10 mouse cellular contexts compared by ENCODE assay signal in genomic region chr13:106836527-106836879, GRCm38 (mm10).
DNase-seq lines count a peak whose midpoint lies in the region; ATAC-seq and TF ChIP-seq lines count a peak whose summit lies in the region.
"Had no signal": no experiment of that assay in that cellular context is flagged by ENCODE, and none has a peak within 500 bp of the region (broad histone marks: within the 10 kb centered on the region; RNA-seq: fewer than 3 reads in every experiment).

No protein-coding gene starts in this region.

- H3K36me3 ChIP-seq in hindbrain, postnatal 0 days (ENCODE audit: insufficient read depth, low read length): no peaks in the 10 kb centered on the region; the same call in 1 of the 2 replicates
- H3K36me3 ChIP-seq in hindbrain, embryonic 10.5 days: peaks cover 37% of the 10 kb centered on the region
- no peaks in the 10 kb centered on the region for H3K36me3 ChIP-seq in lung, postnatal 0 days (ENCODE audit: insufficient read depth, low read length)
- H3K36me3 ChIP-seq in liver, embryonic 16.5 days (ENCODE audit: control insufficient read depth, insufficient read depth): no peaks in the 10 kb centered on the region

- no peak for DNase-seq in hindbrain, postnatal 0 days (ENCODE audit: low spot score)
- no peak for DNase-seq in hindbrain, embryonic 10.5 days (ENCODE audit: low spot score)
- DNase-seq in lung, postnatal 0 days (ENCODE audit: low spot score): no peak
- no peak for DNase-seq in lung, postnatal 36 days
- no peak for DNase-seq in left cerebral cortex, postnatal 4 days
- no peak for DNase-seq in left cerebral cortex, postnatal 14 days (ENCODE audit: low spot score in 2 of 2)

- H3K4me1 ChIP-seq in hindbrain, postnatal 0 days (ENCODE audit: insufficient read depth, low read length): no peaks in the 10 kb centered on the region
- H3K4me1 ChIP-seq in hindbrain, embryonic 10.5 days (replicated peaks): no peaks in the 10 kb centered on the region
- H3K4me1 ChIP-seq in lung, postnatal 0 days (ENCODE audit: insufficient read depth, low read depth, low read length): no peaks in the 10 kb centered on the region
- peaks cover 5% of the 10 kb centered on the region for H3K4me1 ChIP-seq in cortical plate, adult 2 months (ENCODE audit: control insufficient read depth, insufficient read depth, low read length)
- peaks cover 2% of the 10 kb centered on the region for H3K4me1 ChIP-seq in liver, embryonic 16.5 days (ENCODE audit: control insufficient read depth, low read depth, low read length)
- H3K4me1 ChIP-seq: forebrain, embryonic 13.5 days had no signal

- no peak overlapping the region for H3K4me3 ChIP-seq in hindbrain, postnatal 0 days (ENCODE audit: low read length)
- H3K4me3 ChIP-seq in hindbrain, embryonic 10.5 days: no peak overlapping the region
- H3K4me3 ChIP-seq in lung, postnatal 0 days (ENCODE audit: low read depth, low read length): peak overlapping the region; percentile 20; the same call in 1 of the 2 replicates
- peak overlapping the region; percentile 26; the same call in 1 of the 2 replicates for H3K4me3 ChIP-seq in cortical plate, adult 2 months (ENCODE audit: insufficient read depth, low read length)
- H3K4me3 ChIP-seq in liver, embryonic 16.5 days (ENCODE audit: low read depth, low read length): no peak overlapping the region
- H3K4me3 ChIP-seq: forebrain, embryonic 13.5 days; myocyte had no signal

- ATAC-seq in hindbrain, postnatal 0 days: no peak
- no peak for ATAC-seq in lung, postnatal 0 days
- no peak; the same call in 1 of the 2 replicates for ATAC-seq in liver, embryonic 16.5 days (ENCODE audit: low read depth)

- H3K4me2 ChIP-seq in hindbrain, postnatal 0 days (ENCODE audit: low read depth, low read length): peak overlapping the region; percentile 22
- H3K4me2 ChIP-seq in lung, postnatal 0 days (replicated peaks; ENCODE audit: low read depth, low read length): peak overlapping the region; percentile 41; the same call in 1 of the 2 replicates
- H3K4me2 ChIP-seq in liver, embryonic 16.5 days (ENCODE audit: low read depth, low read length): peak overlapping the region; percentile 27; the same call in 1 of the 2 replicates
- H3K4me2 ChIP-seq: forebrain, embryonic 13.5 days had no signal

- intact Hi-C loops in left cerebral cortex, postnatal 4 days (cut with DNase I): no loop called here
- intact Hi-C loops in left cerebral cortex, postnatal 14 days (cut with DNase I): no loop called here

- no peak overlapping the region for H3K27ac ChIP-seq in hindbrain, postnatal 0 days
- no peak overlapping the region for H3K27ac ChIP-seq in hindbrain, embryonic 10.5 days
- no peak overlapping the region for H3K27ac ChIP-seq in lung, postnatal 0 days (ENCODE audit: low read length)
- peak overlapping the region; percentile 77; the same call in 1 of the 2 replicates for H3K27ac ChIP-seq in cortical plate, adult 2 months (ENCODE audit: insufficient read depth, low read length)
- H3K27ac ChIP-seq in liver, embryonic 16.5 days (ENCODE audit: low read length): peak overlapping the region; percentile 44; the same call in 1 of the 2 replicates
- H3K27ac ChIP-seq: forebrain, embryonic 13.5 days had no signal

- TF ChIP-seq EP300 in lung, postnatal 0 days (IDR thresholded peaks at IDR 0.05): no peak

- TF ChIP-seq POLR2A in cortical plate, adult 2 months (IDR thresholded peaks at IDR 0.05; ENCODE audit: extremely low read depth, insufficient read depth, low read length): no peak

- H3K27me3 ChIP-seq in hindbrain, postnatal 0 days (ENCODE audit: insufficient read depth, low read length): no peaks in the 10 kb centered on the region
- H3K27me3 ChIP-seq in hindbrain, embryonic 10.5 days (ENCODE audit: insufficient read depth, poor library complexity, severe bottlenecking): no peaks in the 10 kb centered on the region
- no peaks in the 10 kb centered on the region for H3K27me3 ChIP-seq in lung, postnatal 0 days (replicated peaks; ENCODE audit: insufficient read depth, low read length)
- no peaks in the 10 kb centered on the region for H3K27me3 ChIP-seq in liver, embryonic 16.5 days (ENCODE audit: control insufficient read depth, insufficient read depth, low read depth, low read length)
- H3K27me3 ChIP-seq: forebrain, embryonic 13.5 days had no signal

- no peak for TF ChIP-seq CTCF in hindbrain, postnatal 0 days (IDR thresholded peaks at IDR 0.05; ENCODE audit: low read depth)
- no peak for TF ChIP-seq CTCF in lung, postnatal 0 days (IDR thresholded peaks at IDR 0.05)
- no peak for TF ChIP-seq CTCF in cortical plate, adult 2 months (IDR thresholded peaks at IDR 0.05; ENCODE audit: extremely low read depth, insufficient read depth, low read length)

- no peak overlapping the region for H3K9ac ChIP-seq in hindbrain, postnatal 0 days (replicated peaks; ENCODE audit: low read length)
- no peak overlapping the region for H3K9ac ChIP-seq in lung, postnatal 0 days (replicated peaks; ENCODE audit: low read depth)
- no peak overlapping the region for H3K9ac ChIP-seq in liver, embryonic 16.5 days (ENCODE audit: low read depth, low read length)
- H3K9ac ChIP-seq: forebrain, embryonic 13.5 days had no signal

- H3K9me3 ChIP-seq in hindbrain, postnatal 0 days (ENCODE audit: low read length): no peaks in the 10 kb centered on the region
- no peaks in the 10 kb centered on the region for H3K9me3 ChIP-seq in hindbrain, embryonic 10.5 days
- no peaks in the 10 kb centered on the region for H3K9me3 ChIP-seq in lung, postnatal 0 days (ENCODE audit: low read length)
- H3K9me3 ChIP-seq in liver, embryonic 16.5 days (replicated peaks; ENCODE audit: control insufficient read depth, low read length): no peaks in the 10 kb centered on the region
- H3K9me3 ChIP-seq: forebrain, embryonic 13.5 days had no signal

- 89% methylated on average over 5 of the region's 5 CpGs for WGBS in hindbrain, postnatal 0 days
- 87% methylated on average over 5 of the region's 5 CpGs for WGBS in hindbrain, embryonic 10.5 days
- 56% methylated on average over 5 of the region's 5 CpGs for WGBS in lung, postnatal 0 days
- 29% methylated on average over 5 of the region's 5 CpGs for WGBS in liver, embryonic 16.5 days (ENCODE audit: insufficient replicate concordance)

Comparison
In these comparisons a context has a peak if more than half of its experiments do, and no peak if none do; other contexts are left out.
1. H3K27ac ChIP-seq: peak in cortical plate, adult 2 months (single experiment) and liver, embryonic 16.5 days (single experiment); none in hindbrain, postnatal 0 days (single experiment), hindbrain, embryonic 10.5 days (single experiment) and lung, postnatal 0 days (single experiment).
2. H3K4me3 ChIP-seq: peak in lung, postnatal 0 days (single experiment) and cortical plate, adult 2 months (single experiment); none in hindbrain, postnatal 0 days (single experiment), hindbrain, embryonic 10.5 days (single experiment) and liver, embryonic 16.5 days (single experiment).
3. Peak in every context shown above with its lines, with median percentiles within 50 percentile points of each other: H3K4me2 ChIP-seq.